Mouse (Mus musculus) midbrain, embryonic 10.5 days (tissue): ENCODE data around the gene Rab34. TPM values are rescaled to one million over a fixed set of nuclear protein-coding genes. Genes with fewer than 3 reads are reported as not detected.

Experiments used
- DNase-seq: peaks from one replicate; pipeline ENCODE4 v3.0.0-alpha.2; 2017; ENCODE audit warnings: low spot score
- H3K27ac ChIP-seq: fragments of 300-500 bp; sonication (generic); replicated peaks from 2 replicates; pipeline ENCODE4 v1.5.1; 2016; ENCODE audit warnings: mild to moderate bottlenecking
- H3K27me3 ChIP-seq: fragments of 300-500 bp; sonication (generic); 2 replicates; pipeline ENCODE4 v1.6.1; 2016; ENCODE audit warnings: low read depth, mild to moderate bottlenecking; ENCODE audit not compliant: poor library complexity, severe bottlenecking
- H3K36me3 ChIP-seq: fragments of 300-500 bp; sonication (generic); 2 replicates; pipeline ENCODE4 v1.6.1; 2016; ENCODE audit warnings: mild to moderate bottlenecking, moderate library complexity
- H3K4me1 ChIP-seq: fragments of 300-500 bp; sonication (generic); 2 replicates; pipeline ENCODE4 v1.6.1; 2016
- H3K4me3 ChIP-seq: fragments of 300-500 bp; sonication (generic); 2 replicates; pipeline ENCODE4 v1.5.1; 2016; ENCODE audit warnings: mild to moderate bottlenecking, moderate library complexity
- H3K9me3 ChIP-seq: fragments of 300-500 bp; sonication (generic); replicated peaks from 2 replicates; pipeline ENCODE4 v1.6.1; 2016; ENCODE audit warnings: mild to moderate bottlenecking
- WGBS: fragments of 180-500 bp; shearing (Covaris S2); methylation state at CpG from one replicate; pipeline ENCODE4 v1.1.7; 2016; 5-methylcytosine and 5-hydroxymethylcytosine counted together
- polyA plus RNA-seq: library from polyadenylated mRNA; unstranded; fragments of >200 nt; fragmentation: Nextera tagmentation; extraction: Ambion mirVana; gene quantifications from 2 replicates; pipeline ENCODE4 v1.2.1, GENCODE M21; 2016

The Rab34 gene
- 75.0 and 83.8 TPM in 2 replicates for polyA plus RNA-seq

- peaks cover 36% of the 10 kb centered on the region for H3K4me1 ChIP-seq
- no peaks in the 10 kb centered on the region for H3K9me3 ChIP-seq
- H3K27me3 ChIP-seq: no peaks in the 10 kb centered on the region; the same call in 1 of the 2 replicates
- H3K36me3 ChIP-seq: peaks cover 32% of the 10 kb centered on the region
- peak; percentile 90 for DNase-seq
- WGBS: under 1% methylated on average over 80 of the region's 80 CpGs
- H3K27ac ChIP-seq: peak within 1 kb of the TSS; percentile 99
- H3K4me3 ChIP-seq: peak within 1 kb of the TSS; percentile 82
These were observed at the start of gene Rab34 for GRCm38 (mm10) chr11:78188331-78189233. Rab34 (plus strand) TSS chr11:78188430.

- Histone ChIP-seq H3K27ac (no peak overlapping the region), H3K4me1 (peaks cover 6% of the 10 kb centered on the region; the same call in 1 of the 2 replicates), H3K9me3 (no peaks in the 10 kb centered on the region), H3K27me3 (no peaks in the 10 kb centered on the region), H3K36me3 (peaks cover 31% of the 10 kb centered on the region), H3K4me3 (no peak overlapping the region)
- WGBS: 91% methylated on average over 5 of the region's 5 CpGs
- DNase-seq: no peak
These were observed 47.6 kb upstream of the Rab34 start for GRCm38 (mm10) chr11:78140665-78141064.

GRCm38 (mm10) chr11:78143520-78143919 is 44.7 kb upstream of the Rab34 start:
- H3K4me1 ChIP-seq: no peaks in the 10 kb centered on the region
- DNase-seq: no peak
- 93% methylated on average over 2 of the region's 2 CpGs for WGBS
- no peaks in the 10 kb centered on the region for H3K9me3 ChIP-seq
- no peak overlapping the region for H3K4me3 ChIP-seq
- peaks cover 58% of the 10 kb centered on the region for H3K36me3 ChIP-seq
- H3K27ac ChIP-seq: no peak overlapping the region
- no peaks in the 10 kb centered on the region for H3K27me3 ChIP-seq

- no peaks in the 10 kb centered on the region for H3K27me3 ChIP-seq
- WGBS: 87% methylated on average over 5 of the region's 5 CpGs
- no peak for DNase-seq
- no peak overlapping the region for H3K27ac ChIP-seq
- H3K4me1 ChIP-seq: no peaks in the 10 kb centered on the region
- no peak overlapping the region for H3K4me3 ChIP-seq
- no peaks in the 10 kb centered on the region for H3K9me3 ChIP-seq
- H3K36me3 ChIP-seq: peaks cover 82% of the 10 kb centered on the region
These were observed 42.1 kb upstream of the Rab34 start for GRCm38 (mm10) chr11:78146168-78146567.

GRCm38 (mm10) chr11:78146707-78147543 is 41.3 kb upstream of the Rab34 start:
- Histone ChIP-seq H3K27ac (no peak overlapping the region), H3K9me3 (no peaks in the 10 kb centered on the region), H3K36me3 (peaks cover 88% of the 10 kb centered on the region), H3K27me3 (no peaks in the 10 kb centered on the region), H3K4me3 (no peak overlapping the region), H3K4me1 (no peaks in the 10 kb centered on the region)
- no peak for DNase-seq
- 94% methylated on average over 6 of the region's 6 CpGs for WGBS

GRCm38 (mm10) chr11:78151161-78151560 is 37.1 kb upstream of the Rab34 start:
- 18% methylated on average over 1 of the region's 1 CpGs for WGBS
- Histone ChIP-seq H3K4me3 (no peak overlapping the region), H3K27ac (no peak overlapping the region), H3K9me3 (no peaks in the 10 kb centered on the region), H3K4me1 (no peaks in the 10 kb centered on the region), H3K27me3 (no peaks in the 10 kb centered on the region), H3K36me3 (peaks cover 97% of the 10 kb centered on the region)
- no peak for DNase-seq

- Histone ChIP-seq H3K4me3 (no peak overlapping the region), H3K4me1 (no peaks in the 10 kb centered on the region), H3K27ac (no peak overlapping the region), H3K27me3 (no peaks in the 10 kb centered on the region), H3K9me3 (no peaks in the 10 kb centered on the region), H3K36me3 (peaks cover 97% of the 10 kb centered on the region)
- WGBS: 76% methylated on average over 9 of the region's 9 CpGs
- no peak for DNase-seq
These were observed 35.7 kb upstream of the Rab34 start for GRCm38 (mm10) chr11:78152299-78153231.

- 95% methylated on average over 13 of the region's 13 CpGs for WGBS
- H3K36me3 ChIP-seq: peaks cover 98% of the 10 kb centered on the region
- no peak for DNase-seq
- no peak overlapping the region for H3K4me3 ChIP-seq
- H3K27me3 ChIP-seq: no peaks in the 10 kb centered on the region
- H3K9me3 ChIP-seq: no peaks in the 10 kb centered on the region
- H3K4me1 ChIP-seq: no peaks in the 10 kb centered on the region
- H3K27ac ChIP-seq: 0 out of 2 replicates have a peak overlapping the region, but pooled peaks have one; percentile 5
These were observed 34.5 kb upstream of the Rab34 start for GRCm38 (mm10) chr11:78153778-78154177.

- no peaks in the 10 kb centered on the region for H3K9me3 ChIP-seq
- H3K27ac ChIP-seq: no peak overlapping the region
- peaks cover 98% of the 10 kb centered on the region for H3K36me3 ChIP-seq
These were observed 32.6 kb upstream of the Rab34 start for GRCm38 (mm10) chr11:78155674-78156073.

GRCm38 (mm10) chr11:78156156-78156699 is 32.0 kb upstream of the Rab34 start:
- H3K36me3 ChIP-seq: peaks cover 98% of the 10 kb centered on the region

More at GRCm38 (mm10) chr11:78155674-78156073, 32.6 kb upstream of the Rab34 start:
- Histone ChIP-seq H3K27me3 (no peaks in the 10 kb centered on the region), H3K4me3 (no peak overlapping the region), H3K4me1 (peaks cover 4% of the 10 kb centered on the region; the same call in 1 of the 2 replicates)
- DNase-seq: no peak
- 82% methylated on average over 5 of the region's 5 CpGs for WGBS

GRCm38 (mm10) chr11:78159096-78159495 is 29.1 kb upstream of the Rab34 start:
- Histone ChIP-seq H3K27ac (no peak overlapping the region), H3K9me3 (no peaks in the 10 kb centered on the region), H3K36me3 (peaks cover 96% of the 10 kb centered on the region), H3K4me3 (0 out of 2 replicates have a peak overlapping the region, but pooled peaks have one; percentile 20), H3K4me1 (peaks cover 31% of the 10 kb centered on the region), H3K27me3 (no peaks in the 10 kb centered on the region)
- WGBS: 30% methylated on average over 2 of the region's 2 CpGs
- DNase-seq: peak; percentile 79

More at GRCm38 (mm10) chr11:78156156-78156699, 32.0 kb upstream of the Rab34 start:
- Histone ChIP-seq H3K9me3 (no peaks in the 10 kb centered on the region), H3K27ac (no peak overlapping the region), H3K4me3 (no peak overlapping the region), H3K4me1 (peaks cover 6% of the 10 kb centered on the region; the same call in 1 of the 2 replicates), H3K27me3 (no peaks in the 10 kb centered on the region)
- DNase-seq: no peak
- WGBS: 81% methylated on average over 6 of the region's 6 CpGs
